Mouse (Mus musculus): ENCODE data around the gene Hrasls5. TPM values are rescaled to one million over a fixed set of nuclear protein-coding genes. Genes with fewer than 3 reads are reported as not detected.

The Hrasls5 gene
- total RNA-seq (2015; ENCODE audit: low replicate concordance), result not detected in 2 replicates
- not detected in 2 replicates for total RNA-seq (2017; ENCODE audit: low replicate concordance)

DNA sequence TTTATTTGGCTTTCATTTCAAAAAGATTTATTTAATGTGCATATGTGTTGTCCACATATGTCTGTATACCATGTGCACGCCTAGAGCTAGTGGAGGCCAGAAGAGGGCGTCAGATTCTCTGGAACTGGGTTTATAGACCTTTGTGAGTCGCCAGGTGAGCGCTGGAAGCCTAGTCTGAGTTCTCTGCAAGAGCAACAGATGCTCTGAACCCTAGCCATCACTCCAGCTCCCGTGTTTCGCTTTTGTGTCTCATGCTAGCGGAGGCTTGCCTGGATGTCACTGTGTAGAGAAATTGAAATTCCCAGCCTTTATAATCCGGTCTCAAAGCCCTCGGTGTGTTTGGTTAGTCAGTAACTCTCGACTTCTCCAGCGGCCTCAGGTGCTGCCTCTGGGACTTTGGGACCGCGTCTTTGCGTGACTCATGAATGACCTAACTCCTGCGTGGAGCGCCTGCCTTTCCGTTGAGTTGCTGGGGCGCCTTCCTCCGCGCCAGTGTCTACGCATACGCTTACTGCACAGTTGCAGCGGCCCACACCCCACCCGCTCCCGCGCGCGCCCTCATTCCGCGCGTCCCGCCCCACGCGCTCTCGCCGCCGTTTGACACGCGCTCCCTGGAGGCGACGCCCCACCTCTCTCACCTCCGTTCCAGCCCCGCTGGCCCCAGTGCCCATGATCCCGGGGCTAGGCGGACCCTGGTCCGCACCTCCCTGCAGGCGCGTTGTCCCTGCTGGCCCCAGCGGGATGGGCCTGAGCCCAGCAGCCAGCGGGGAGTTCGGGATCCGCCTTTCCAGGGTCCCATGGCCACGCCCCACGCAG is at the start of gene Hrasls5:
Hrasls5 (plus strand) TSS at position 600 of the 816 bp plus-strand sequence.
- ATAC-seq (replicated peaks; ENCODE audit: low FRiP score, poor library complexity, severe bottlenecking), result no peak

DNA sequence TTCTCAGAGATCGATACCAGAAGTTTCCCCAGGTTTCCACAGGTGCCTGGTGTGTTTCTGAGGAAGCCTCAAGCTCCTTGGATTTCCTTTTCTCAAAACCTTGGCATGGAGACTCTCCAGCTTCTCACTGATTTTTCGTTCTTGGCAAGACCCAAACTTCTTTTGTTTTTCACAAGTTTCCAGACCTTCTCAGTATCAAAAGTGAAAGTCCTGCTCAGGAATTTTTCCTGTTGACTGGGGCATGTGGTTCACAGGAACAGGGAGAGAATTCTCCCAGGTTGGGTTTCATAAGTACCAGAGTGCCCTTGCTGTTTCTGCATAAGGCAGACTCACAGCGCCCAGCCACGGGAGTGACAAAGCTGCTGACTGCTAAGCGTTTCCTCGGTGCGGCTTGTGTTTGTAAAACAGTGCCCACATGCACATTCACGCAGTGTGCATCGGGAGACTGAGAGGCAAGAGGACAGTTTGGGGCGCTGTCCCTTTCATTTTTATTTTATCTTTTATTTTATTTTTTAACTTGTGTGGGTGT is 49.7 kb upstream of the Hrasls5 start:
- no peak for ATAC-seq (replicated peaks; ENCODE audit: low FRiP score, poor library complexity, severe bottlenecking)

DNA sequence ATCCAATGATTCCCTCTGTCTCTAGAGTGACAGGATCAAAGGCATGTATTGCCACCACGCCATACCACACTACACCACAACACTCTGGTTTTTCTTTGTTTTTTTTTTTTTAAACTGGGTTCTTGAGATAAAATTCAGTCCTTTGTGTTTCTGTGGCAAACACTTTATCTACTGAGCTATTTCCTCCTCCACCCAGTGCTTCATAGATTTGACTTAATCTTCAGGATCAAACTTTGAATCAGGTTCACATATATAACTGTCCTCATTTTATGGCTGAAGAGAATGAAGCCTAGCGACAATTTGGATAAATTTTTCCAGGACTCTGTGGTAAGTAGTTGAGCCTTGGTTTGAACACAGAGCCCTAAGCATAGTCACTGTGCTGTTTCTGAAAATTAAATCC is 48.7 kb upstream of the Hrasls5 start:
- no peak for ATAC-seq (replicated peaks; ENCODE audit: low FRiP score, poor library complexity, severe bottlenecking)

GRCm38 (mm10) chr19:7564457-7564856 is 47.9 kb upstream of the Hrasls5 start:
- no peak for ATAC-seq (replicated peaks; ENCODE audit: low FRiP score, poor library complexity, severe bottlenecking)

GRCm38 (mm10) chr19:7566826-7567225 is 45.5 kb upstream of the Hrasls5 start:
- no peak for ATAC-seq (replicated peaks; ENCODE audit: low FRiP score, poor library complexity, severe bottlenecking)

DNA sequence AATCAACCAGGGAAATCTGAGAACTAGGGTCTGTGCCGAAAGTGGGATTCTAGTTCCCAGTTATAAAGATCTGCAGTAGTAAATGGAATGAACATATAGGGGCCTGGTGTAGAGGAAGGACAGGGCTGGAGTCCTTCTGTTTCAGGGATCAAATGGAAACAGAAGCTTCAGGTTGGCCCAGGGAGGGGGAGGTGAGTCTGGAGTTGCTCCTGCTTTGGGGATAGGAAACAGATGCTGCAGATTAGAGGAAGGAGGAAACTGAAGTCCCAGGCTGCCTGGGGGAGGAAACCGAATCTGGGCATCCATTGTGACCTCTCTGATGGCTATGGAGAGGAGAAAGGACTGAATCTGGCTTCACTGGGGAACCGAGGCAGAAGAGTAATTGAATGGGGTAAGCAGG is 44.0 kb upstream of the Hrasls5 start:
- ATAC-seq (replicated peaks; ENCODE audit: low FRiP score, poor library complexity, severe bottlenecking), result no peak

- ATAC-seq (replicated peaks; ENCODE audit: low FRiP score, poor library complexity, severe bottlenecking), result no peak
Measured at GRCm38 (mm10) chr19:7569650-7570049, 42.7 kb upstream of the Hrasls5 start.

DNA sequence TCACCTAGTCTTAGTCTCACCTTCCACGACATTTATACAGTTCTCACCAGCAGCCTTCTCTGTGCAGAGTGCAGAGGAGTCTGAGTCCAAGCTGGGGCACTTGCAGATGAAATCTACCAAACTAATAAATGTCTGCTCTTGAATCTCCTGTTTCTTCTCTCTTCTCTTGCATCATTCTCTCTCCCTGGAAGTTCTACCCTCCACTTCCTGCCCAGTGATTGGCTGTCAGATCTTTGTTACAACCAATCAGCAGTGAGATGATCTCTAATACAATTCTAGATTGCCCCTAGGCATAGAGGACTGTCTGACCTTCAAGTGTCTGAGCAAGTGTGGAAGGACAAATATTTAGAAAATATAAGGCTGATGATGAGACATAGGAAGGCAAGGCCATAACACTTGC is 36.2 kb upstream of the Hrasls5 start:
- ATAC-seq (replicated peaks; ENCODE audit: low FRiP score, poor library complexity, severe bottlenecking), result no peak

DNA sequence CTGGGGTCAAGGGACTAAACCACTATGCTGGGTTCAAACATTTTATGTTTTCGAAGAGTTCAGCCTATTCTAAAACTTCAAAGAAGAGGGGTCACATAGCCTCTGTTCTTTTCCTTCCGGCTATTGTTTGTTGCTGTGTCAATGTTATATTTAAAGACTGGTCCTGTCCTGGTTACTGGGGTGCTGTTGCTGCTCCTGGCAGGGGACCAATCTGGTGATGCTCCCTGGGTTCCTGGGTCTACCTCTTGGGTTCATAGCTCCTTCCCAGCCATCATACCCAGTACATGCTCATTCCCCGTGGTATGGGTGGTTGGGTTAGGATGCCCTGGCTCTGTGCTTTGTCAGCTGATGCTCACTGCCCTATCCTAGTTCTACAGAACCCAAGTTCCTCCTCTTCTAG is 34.6 kb upstream of the Hrasls5 start:
- no peak for ATAC-seq (replicated peaks; ENCODE audit: low FRiP score, poor library complexity, severe bottlenecking)

GRCm38 (mm10) chr19:7581042-7581441 is 31.3 kb upstream of the Hrasls5 start:
- no peak for ATAC-seq (replicated peaks; ENCODE audit: low FRiP score, poor library complexity, severe bottlenecking)

GRCm38 (mm10) chr19:7583101-7583500 is 29.2 kb upstream of the Hrasls5 start:
- ATAC-seq (replicated peaks; ENCODE audit: low FRiP score, poor library complexity, severe bottlenecking), result no peak

GRCm38 (mm10) chr19:7583599-7583998 is 28.7 kb upstream of the Hrasls5 start:
- no peak for ATAC-seq (replicated peaks; ENCODE audit: low FRiP score, poor library complexity, severe bottlenecking)

GRCm38 (mm10) chr19:7585279-7585678 is 27.1 kb upstream of the Hrasls5 start:
- no peak for ATAC-seq (replicated peaks; ENCODE audit: low FRiP score, poor library complexity, severe bottlenecking)

- no peak for ATAC-seq (replicated peaks; ENCODE audit: low FRiP score, poor library complexity, severe bottlenecking)
Measured at GRCm38 (mm10) chr19:7585764-7586163, 26.6 kb upstream of the Hrasls5 start.

DNA sequence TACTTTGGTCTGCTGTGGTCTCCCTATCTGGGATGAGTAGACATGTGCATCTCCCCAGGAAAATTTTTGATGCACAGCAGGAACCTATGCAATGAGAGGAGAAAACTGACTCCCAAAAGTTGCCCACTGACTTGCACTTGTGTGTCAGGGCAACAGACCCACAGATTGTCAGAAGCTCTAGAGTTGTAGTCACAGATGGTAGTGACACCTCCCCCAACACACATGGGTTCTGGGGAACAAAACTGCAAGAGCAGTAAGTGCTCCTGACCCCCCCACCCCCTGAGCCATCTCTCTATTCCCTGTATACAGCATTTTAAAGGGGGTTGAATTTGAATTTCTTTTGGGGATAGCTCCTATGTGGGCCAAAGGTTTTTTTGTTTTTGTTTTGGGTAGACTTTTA is 21.5 kb upstream of the Hrasls5 start:
- no peak for ATAC-seq (replicated peaks; ENCODE audit: low FRiP score, poor library complexity, severe bottlenecking)

DNA sequence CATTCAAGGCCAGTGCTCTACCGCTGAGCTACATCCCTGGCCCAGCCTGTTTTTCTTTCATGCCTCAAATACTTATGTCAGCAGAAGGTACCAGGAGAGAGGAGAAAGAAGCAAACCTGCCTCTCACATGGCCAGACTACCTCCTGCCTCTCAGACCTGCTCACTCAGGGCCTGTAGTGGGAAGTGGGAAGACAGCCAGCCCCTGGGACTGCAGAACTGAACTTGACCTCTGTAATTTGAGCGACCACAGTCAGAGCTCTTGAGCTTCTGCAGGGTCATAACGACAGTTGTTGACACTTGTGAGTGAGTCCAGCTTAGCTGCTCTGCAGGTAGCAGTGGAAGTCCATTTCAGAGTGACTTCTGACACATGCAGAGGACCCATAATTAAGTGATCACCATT is 20.3 kb upstream of the Hrasls5 start:
- ATAC-seq (replicated peaks; ENCODE audit: low FRiP score, poor library complexity, severe bottlenecking), result no peak

DNA sequence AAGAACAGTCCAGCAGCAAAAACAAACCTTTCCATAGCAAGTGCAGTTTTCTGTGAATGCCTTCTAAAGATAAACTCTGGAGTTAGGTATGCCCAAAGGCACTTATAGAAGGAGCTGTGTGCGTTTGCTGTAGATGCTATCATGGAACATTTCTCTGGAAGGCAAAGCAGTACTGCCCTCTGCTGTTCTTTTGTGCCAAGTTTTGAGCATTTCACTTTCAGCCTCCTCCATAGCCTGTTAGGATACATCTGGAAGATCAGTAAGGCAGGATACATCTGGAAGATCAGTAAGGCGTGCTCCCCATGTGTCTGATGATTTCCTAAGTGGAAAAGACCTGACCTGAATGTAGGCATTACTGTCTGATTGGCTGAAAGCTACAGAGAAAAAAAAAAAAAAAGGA is 16.8 kb upstream of the Hrasls5 start:
- ATAC-seq (replicated peaks; ENCODE audit: low FRiP score, poor library complexity, severe bottlenecking), result no peak

DNA sequence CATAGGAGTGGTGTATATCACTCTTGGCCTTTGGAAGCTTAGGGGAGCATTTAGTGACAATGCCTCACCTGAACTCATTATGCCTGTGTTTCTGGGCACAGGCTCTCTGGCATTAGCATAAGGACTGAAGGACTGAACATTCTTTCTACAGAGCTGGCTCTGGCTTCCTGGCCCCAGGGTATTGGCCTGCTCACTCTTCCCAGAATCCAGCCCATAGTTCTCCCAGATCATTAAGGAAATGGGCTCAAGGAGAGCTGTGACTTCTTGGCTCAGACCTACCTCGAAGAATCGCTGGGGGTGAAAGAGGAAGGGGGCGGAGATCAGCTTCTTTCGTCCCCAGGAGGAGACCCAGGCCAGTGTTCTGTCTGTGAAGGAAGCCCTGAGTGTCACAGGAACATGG is 13.9 kb upstream of the Hrasls5 start:
- ATAC-seq (replicated peaks; ENCODE audit: low FRiP score, poor library complexity, severe bottlenecking), result no peak

DNA sequence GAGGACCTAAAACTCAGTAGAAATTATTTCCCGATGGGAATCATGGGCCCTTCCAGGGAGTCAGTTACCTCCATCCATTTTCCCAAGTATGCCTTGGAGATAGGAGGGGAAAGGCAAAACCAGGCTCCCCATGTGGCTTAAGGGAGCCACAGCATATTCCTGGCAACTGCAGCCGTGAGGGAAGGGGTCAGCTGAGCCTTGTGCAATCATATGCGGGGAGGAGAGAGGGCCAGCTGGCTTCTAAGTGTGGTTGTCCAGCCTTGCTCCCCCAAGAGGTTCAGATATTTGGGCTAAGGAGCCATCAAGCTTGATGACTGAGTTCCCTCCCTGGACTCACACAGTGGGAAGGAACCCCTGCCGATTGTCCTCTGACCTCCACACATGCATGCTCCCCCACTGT is 10.8 kb upstream of the Hrasls5 start:
- no peak for ATAC-seq (replicated peaks; ENCODE audit: low FRiP score, poor library complexity, severe bottlenecking)

GRCm38 (mm10) chr19:7604107-7604506 is 8.2 kb upstream of the Hrasls5 start:
- no peak for ATAC-seq (replicated peaks; ENCODE audit: low FRiP score, poor library complexity, severe bottlenecking)

GRCm38 (mm10) chr19:7605013-7605412 is 7.3 kb upstream of the Hrasls5 start:
- ATAC-seq (replicated peaks; ENCODE audit: low FRiP score, poor library complexity, severe bottlenecking), result no peak

All from erythroid progenitor cell, adult 5-6 weeks (primary cell).